Mouse (Mus musculus) G1E (cell line): Measurements from ENCODE around the gene Chic1.

Source experiments
- CTCF ChIP-seq: IDR thresholded peaks from 2 replicates; pipeline ENCODE4 v1.5.1; 2012; ENCODE audit warnings: low read depth, low read length, inconsistent platforms, mixed read lengths
- GATA1 ChIP-seq: IDR thresholded peaks from 2 replicates; pipeline ENCODE4 v1.6.1; 2012; ENCODE audit warnings: borderline replicate concordance, low read length, inconsistent platforms, mixed read lengths
- GATA2 ChIP-seq: IDR thresholded peaks from 2 replicates; pipeline ENCODE4 v1.6.1; 2012; ENCODE audit warnings: low read depth, low read length, inconsistent platforms, borderline replicate concordance

GRCm38 (mm10) chrX:103314146-103314545 lies 42.1 kb upstream of the Chic1 start:
- TF ChIP-seq CTCF (no peak), GATA1 (no peak), GATA2 (no peak)
